Mouse (Mus musculus) midbrain, postnatal 0 days (tissue): Measurements from ENCODE around the gene Gmnn. TPM values are rescaled to one million over a fixed set of nuclear protein-coding genes. Genes with fewer than 3 reads are reported as not detected.

Experiments
- ATAC-seq: fragments of 200-750 bp; cut with Nextera tagmentation; 2 replicates; pipeline ENCODE4 v1.8.0; 2017; ENCODE audit warnings: moderate number of reproducible peaks, mild to moderate bottlenecking, moderate TSS enrichment, moderate library complexity; ENCODE audit not compliant: low FRiP score
- DNase-seq: peaks from one replicate; pipeline ENCODE4 v3.0.0-alpha.2; 2015; ENCODE audit warnings: low spot score
- H3K27ac ChIP-seq: fragments of 300-500 bp; sonication (generic); 2 replicates; pipeline ENCODE4 v1.5.1; 2014; ENCODE audit warnings: low read depth, mild to moderate bottlenecking, low read length, mixed read lengths
- H3K27me3 ChIP-seq: fragments of 300-500 bp; sonication (generic); 2 replicates; pipeline ENCODE4 v1.6.1; 2014; ENCODE audit warnings: low read length, control low read depth, mixed read lengths; ENCODE audit not compliant: insufficient read depth
- H3K36me3 ChIP-seq: fragments of 300-500 bp; sonication (generic); 2 replicates; pipeline ENCODE4 v1.6.1; 2014; ENCODE audit warnings: low read length, control low read depth, mixed read lengths; ENCODE audit not compliant: insufficient read depth
- H3K4me1 ChIP-seq: fragments of 300-500 bp; sonication (generic); 2 replicates; pipeline ENCODE4 v1.6.1; 2014; ENCODE audit warnings: mild to moderate bottlenecking, control low read depth, antibody characterized with exemption, low read length, mixed read lengths; ENCODE audit not compliant: insufficient read depth
- H3K4me2 ChIP-seq: fragments of 300-500 bp; sonication (generic); 2 replicates; pipeline ENCODE4 v1.6.1; 2014; ENCODE audit warnings: low read depth, mild to moderate bottlenecking, low read length, mixed read lengths; ENCODE audit not compliant: poor library complexity, severe bottlenecking
- H3K4me3 ChIP-seq: fragments of 300-500 bp; sonication (generic); 2 replicates; pipeline ENCODE4 v1.5.1; 2014; ENCODE audit warnings: low read depth, mild to moderate bottlenecking, low read length, moderate library complexity
- H3K9ac ChIP-seq: fragments of 300-500 bp; sonication (generic); replicated peaks from 2 replicates; pipeline ENCODE4 v1.6.1; 2014; ENCODE audit warnings: mild to moderate bottlenecking, low read length, moderate library complexity, mixed read lengths; ENCODE audit not compliant: poor library complexity, severe bottlenecking
- H3K9me3 ChIP-seq: fragments of 300-500 bp; sonication (generic); 2 replicates; pipeline ENCODE4 v1.6.1; 2016; ENCODE audit warnings: low read length, control low read depth
- CTCF ChIP-seq: IDR thresholded peaks from 2 replicates; pipeline ENCODE4 v1.5.1; 2016; ENCODE audit warnings: antibody characterized with exemption, mild to moderate bottlenecking
- WGBS: fragments of 180-500 bp; shearing (Covaris S2); extraction: QIAGEN DNeasy Blood & Tissue Kit; methylation state at CpG from one replicate; pipeline ENCODE4 v1.1.7; 2014; 5-methylcytosine and 5-hydroxymethylcytosine counted together
- polyA plus RNA-seq: library from polyadenylated mRNA; unstranded; fragments of >200 nt; fragmentation: Nextera tagmentation; extraction: Ambion mirVana; gene quantifications from 2 replicates; pipeline ENCODE4 v1.2.1, GENCODE M21; 2015
- total RNA-seq: library from RNA; depleted of rRNA; stranded (reverse); fragments of >200 nt; gene quantifications from 2 replicates; pipeline ENCODE4 v1.2.3, GENCODE M21; 2014

The Gmnn gene
- total and polyA plus RNA-seq, 2 experiments from 2014 or later = 9.4 to 10.2 TPM

DNA sequence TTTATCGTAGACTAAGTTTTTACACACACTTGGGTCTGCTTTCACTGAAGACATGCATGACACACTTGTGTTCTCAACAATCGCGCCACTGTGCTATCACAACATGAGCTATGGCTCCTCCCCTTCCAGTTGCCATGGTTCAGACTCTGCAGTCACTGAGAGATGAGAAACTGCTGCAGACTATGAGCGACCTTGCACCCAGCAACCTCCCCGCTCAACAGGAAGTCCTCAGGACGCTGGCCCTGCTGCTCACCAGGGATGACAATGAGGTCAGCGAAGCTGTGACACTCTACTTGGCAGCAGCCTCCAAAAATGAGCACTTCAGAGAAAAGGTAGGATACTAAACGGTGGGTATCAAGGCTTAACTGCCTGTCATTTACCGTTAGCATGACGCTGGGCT lies 40.2 kb downstream of the Gmnn start:
- TF ChIP-seq CTCF = no peak
- H3K27ac ChIP-seq = no peak overlapping the region
- DNase-seq = no peak

DNA sequence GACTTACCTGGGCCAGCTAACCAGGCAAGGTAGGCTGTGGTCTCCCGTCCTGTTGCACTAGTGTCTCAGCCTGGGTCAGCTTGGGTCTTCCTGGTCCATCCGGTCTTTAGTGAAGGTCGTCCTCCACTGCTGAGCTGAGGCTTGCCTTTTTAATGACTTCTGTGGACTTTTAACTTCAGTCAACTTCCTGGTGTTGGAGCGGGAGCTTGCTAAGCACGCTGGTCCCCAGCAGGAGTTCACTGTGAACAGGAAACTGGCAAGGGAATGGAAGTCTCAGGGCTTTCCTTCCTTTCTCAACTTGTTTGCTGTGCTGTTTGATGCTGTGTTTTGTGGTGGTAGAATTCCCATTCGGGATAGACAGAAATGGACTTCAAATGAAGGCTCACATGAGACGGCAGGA lies 44.0 kb downstream of the Gmnn start:
- H3K9me3 ChIP-seq = no peaks in the 10 kb centered on the region
- H3K9ac ChIP-seq = no peak overlapping the region
- no peak overlapping the region for H3K4me3 ChIP-seq
- no peak overlapping the region for H3K4me2 ChIP-seq
- no peak for DNase-seq
- H3K36me3 ChIP-seq = peaks cover 34% of the 10 kb centered on the region
- 78% methylated on average over 7 of the region's 7 CpGs for WGBS
- ATAC-seq = no peak
- no peaks in the 10 kb centered on the region for H3K27me3 ChIP-seq
- no peak for TF ChIP-seq CTCF
- no peak overlapping the region for H3K27ac ChIP-seq
- H3K4me1 ChIP-seq = peaks cover 3% of the 10 kb centered on the region; the same call in 1 of the 2 replicates

More for the DNA sequence above, 40.2 kb downstream of the Gmnn start:
- ATAC-seq = no peak
- WGBS = 81% methylated on average over 10 of the region's 10 CpGs
- no peaks in the 10 kb centered on the region for H3K9me3 ChIP-seq
- no peaks in the 10 kb centered on the region for H3K4me1 ChIP-seq
- H3K4me2 ChIP-seq = no peak overlapping the region
- no peaks in the 10 kb centered on the region for H3K27me3 ChIP-seq
- H3K4me3 ChIP-seq = no peak overlapping the region
- peaks cover 31% of the 10 kb centered on the region for H3K36me3 ChIP-seq
- no peak overlapping the region for H3K9ac ChIP-seq

DNA sequence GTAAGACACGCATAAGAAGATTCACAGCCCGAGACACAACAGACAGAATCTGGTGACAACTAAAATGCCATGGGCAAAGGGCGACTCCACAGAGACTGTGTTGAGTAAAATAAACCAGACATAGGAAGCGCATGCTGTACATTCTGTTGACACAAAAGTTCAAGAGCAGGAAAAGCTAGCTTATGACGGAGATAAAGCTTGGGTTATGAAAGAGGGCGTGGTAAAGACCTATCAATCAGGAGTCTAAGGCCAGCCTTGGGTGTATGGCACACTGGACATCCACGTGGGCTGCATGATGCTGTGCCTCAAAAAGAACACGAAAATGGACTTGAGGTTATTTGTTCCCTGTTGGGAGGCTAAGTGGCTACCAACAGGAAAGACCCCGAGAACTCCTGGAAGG lies 45.3 kb downstream of the Gmnn start:
- Histone ChIP-seq H3K9ac (no peak overlapping the region), H3K4me2 (no peak overlapping the region), H3K27me3 (no peaks in the 10 kb centered on the region), H3K27ac (no peak overlapping the region), H3K4me3 (no peak overlapping the region), H3K4me1 (peaks cover 3% of the 10 kb centered on the region; the same call in 1 of the 2 replicates), H3K9me3 (no peaks in the 10 kb centered on the region), H3K36me3 (peaks cover 32% of the 10 kb centered on the region)
- no peak for TF ChIP-seq CTCF
- 84% methylated on average over 9 of the region's 9 CpGs for WGBS
- ATAC-seq (no peak), DNase-seq (no peak)

DNA sequence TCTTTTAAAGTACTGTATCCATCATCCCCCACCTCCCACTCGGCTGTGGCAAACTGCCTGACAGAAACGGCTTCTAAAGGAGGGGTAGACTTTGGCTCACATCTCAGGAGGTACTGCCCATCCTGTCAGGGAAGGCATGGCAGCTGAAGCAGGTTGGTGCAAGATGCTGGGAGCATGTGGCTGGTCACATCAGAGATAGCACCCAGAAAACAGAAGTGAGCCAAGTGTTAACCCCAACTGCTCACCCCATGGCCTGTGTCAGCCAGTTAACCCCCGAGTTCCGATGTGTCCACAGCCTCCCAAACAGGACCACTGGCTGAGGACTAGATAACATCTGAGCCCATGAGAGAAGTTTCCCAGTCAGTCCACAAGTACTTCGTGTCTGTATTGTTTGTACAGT lies 46.1 kb downstream of the Gmnn start:
- 67% methylated on average over 5 of the region's 5 CpGs for WGBS
- H3K4me1 ChIP-seq = peaks cover 3% of the 10 kb centered on the region; the same call in 1 of the 2 replicates
- DNase-seq (no peak), ATAC-seq (no peak)
- H3K9me3 ChIP-seq = no peaks in the 10 kb centered on the region
- H3K27ac ChIP-seq = no peak overlapping the region
- no peak overlapping the region for H3K9ac ChIP-seq
- no peak overlapping the region for H3K4me2 ChIP-seq
- peaks cover 32% of the 10 kb centered on the region for H3K36me3 ChIP-seq
- H3K4me3 ChIP-seq = no peak overlapping the region
- no peaks in the 10 kb centered on the region for H3K27me3 ChIP-seq
- no peak for TF ChIP-seq CTCF

DNA sequence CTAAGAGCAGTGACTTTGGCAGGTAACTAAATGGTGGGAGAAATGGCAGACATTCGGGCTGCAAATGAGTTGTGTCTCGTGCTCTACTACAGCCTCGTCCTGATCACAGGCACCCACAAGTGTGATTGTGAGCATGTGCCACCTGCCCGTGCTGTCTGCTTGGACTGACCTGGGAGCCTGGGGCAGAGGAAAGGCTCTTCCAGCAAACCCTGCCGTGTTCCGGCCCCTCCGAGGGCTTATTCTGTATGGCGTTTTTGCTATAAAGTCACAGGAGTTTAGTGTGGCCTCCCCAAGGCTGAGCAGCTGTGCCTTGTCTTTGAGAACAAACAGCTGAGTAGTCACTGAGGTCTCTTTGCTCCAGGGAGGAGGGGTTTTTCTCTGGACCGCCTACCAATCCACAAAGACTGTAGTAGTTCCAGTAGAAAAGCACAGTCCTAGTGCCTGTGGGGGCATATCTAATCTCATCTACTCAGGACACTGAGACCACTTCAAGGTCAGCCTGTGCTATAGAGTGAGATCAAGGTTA lies 47.3 kb downstream of the Gmnn start:
- Histone ChIP-seq H3K9me3 (no peaks in the 10 kb centered on the region), H3K9ac (no peak overlapping the region), H3K36me3 (peaks cover 36% of the 10 kb centered on the region), H3K4me3 (no peak overlapping the region), H3K4me2 (no peak overlapping the region), H3K4me1 (peaks cover 3% of the 10 kb centered on the region; the same call in 1 of the 2 replicates), H3K27me3 (no peaks in the 10 kb centered on the region), H3K27ac (no peak overlapping the region)
- peak; percentile 12; the same call in 1 of the 2 replicates for ATAC-seq
- no peak for DNase-seq
- WGBS = 65% methylated on average over 9 of the region's 9 CpGs
- no peak for TF ChIP-seq CTCF

GRCm38 (mm10) chr13:24713434-24714000 lies 48.2 kb downstream of the Gmnn start:
- H3K36me3 ChIP-seq = peaks cover 36% of the 10 kb centered on the region
- no peak overlapping the region for H3K4me3 ChIP-seq
- no peak overlapping the region for H3K9ac ChIP-seq
- no peak overlapping the region for H3K27ac ChIP-seq
- H3K4me2 ChIP-seq = peak overlapping the region; percentile 18; the same call in 1 of the 2 replicates
- 9% methylated on average over 16 of the region's 16 CpGs for WGBS
- H3K9me3 ChIP-seq = no peaks in the 10 kb centered on the region
- ATAC-seq (peak; percentile 87), DNase-seq (peak; percentile 80)
- H3K4me1 ChIP-seq = peaks cover 3% of the 10 kb centered on the region; the same call in 1 of the 2 replicates
- H3K27me3 ChIP-seq = no peaks in the 10 kb centered on the region
- TF ChIP-seq CTCF = peak; percentile 95
